Mouse (Mus musculus): ENCODE data around the gene Arl13b. TPM values are rescaled to one million over a fixed set of nuclear protein-coding genes. Genes with fewer than 3 reads are reported as not detected.
A peak's percentile ranks its signal among the peaks of the same experiment; 100 is the strongest.

Gene Arl13b
- polyA plus RNA-seq, 1 experiment, result 13.4 TPM

- H3K4me1 ChIP-seq (ENCODE audit: control insufficient read depth, insufficient read depth, low read length), result peaks cover 1% of the 10 kb centered on the region; the same call in 1 of the 2 replicates
- TF ChIP-seq CTCF (IDR thresholded peaks at IDR 0.05; ENCODE audit: extremely low read depth, insufficient read depth, low read length) (no peak), POLR2A (IDR thresholded peaks at IDR 0.05; ENCODE audit: extremely low read depth, insufficient read depth, low read length) (no peak)
- no peak overlapping the region for H3K4me3 ChIP-seq (ENCODE audit: insufficient read depth, low read length)
- no peak overlapping the region for H3K27ac ChIP-seq (ENCODE audit: insufficient read depth, low read length)
Observed at GRCm38 (mm10) chr16:62855385-62855784, 8.5 kb upstream of the Arl13b start.

GRCm38 (mm10) chr16:62854191-62855068, 7.6 kb upstream of the Arl13b start, which contains the start of gene Pros1:
Pros1 (plus strand) TSS chr16:62854307.
- TF ChIP-seq POLR2A (IDR thresholded peaks at IDR 0.05; ENCODE audit: extremely low read depth, insufficient read depth, low read length) (no peak), CTCF (IDR thresholded peaks at IDR 0.05; ENCODE audit: extremely low read depth, insufficient read depth, low read length) (no peak)
- H3K27ac ChIP-seq (ENCODE audit: insufficient read depth, low read length), result peak within 1 kb of the TSS; percentile 2; the same call in 1 of the 2 replicates
- H3K4me1 ChIP-seq (ENCODE audit: control insufficient read depth, insufficient read depth, low read length), result peaks cover 1% of the 10 kb centered on the region; the same call in 1 of the 2 replicates
- H3K4me3 ChIP-seq (ENCODE audit: insufficient read depth, low read length), result peak within 1 kb of the TSS; percentile 51

- Histone ChIP-seq H3K4me1 (ENCODE audit: control insufficient read depth, insufficient read depth, low read length) (peaks cover 1% of the 10 kb centered on the region; the same call in 1 of the 2 replicates), H3K27ac (ENCODE audit: insufficient read depth, low read length) (no peak overlapping the region), H3K4me3 (ENCODE audit: insufficient read depth, low read length) (peak overlapping the region; percentile 51; the same call in 1 of the 2 replicates)
- TF ChIP-seq POLR2A (IDR thresholded peaks at IDR 0.05; ENCODE audit: extremely low read depth, insufficient read depth, low read length), result no peak
- no peak for TF ChIP-seq CTCF (IDR thresholded peaks at IDR 0.05; ENCODE audit: extremely low read depth, insufficient read depth, low read length)
Observed at GRCm38 (mm10) chr16:62853611-62854126, 6.8 kb upstream of the Arl13b start.

- TF ChIP-seq CTCF (IDR thresholded peaks at IDR 0.05; ENCODE audit: extremely low read depth, insufficient read depth, low read length) (no peak), POLR2A (IDR thresholded peaks at IDR 0.05; ENCODE audit: extremely low read depth, insufficient read depth, low read length) (no peak)
- H3K4me3 ChIP-seq (ENCODE audit: insufficient read depth, low read length), result no peak overlapping the region; the same call in 1 of the 2 replicates
- H3K4me1 ChIP-seq (ENCODE audit: control insufficient read depth, insufficient read depth, low read length), result peaks cover 1% of the 10 kb centered on the region; the same call in 1 of the 2 replicates
- H3K27ac ChIP-seq (ENCODE audit: insufficient read depth, low read length), result no peak overlapping the region
Observed at GRCm38 (mm10) chr16:62852464-62853252, 5.8 kb upstream of the Arl13b start.

GRCm38 (mm10) chr16:62845341-62845740, 1.5 kb downstream of the Arl13b start:
- TF ChIP-seq CTCF (IDR thresholded peaks at IDR 0.05; ENCODE audit: extremely low read depth, insufficient read depth, low read length) (no peak), POLR2A (IDR thresholded peaks at IDR 0.05; ENCODE audit: extremely low read depth, insufficient read depth, low read length) (no peak)
- Histone ChIP-seq H3K27ac (ENCODE audit: insufficient read depth, low read length) (no peak overlapping the region), H3K4me1 (ENCODE audit: control insufficient read depth, insufficient read depth, low read length) (no peaks in the 10 kb centered on the region), H3K4me3 (ENCODE audit: insufficient read depth, low read length) (peak overlapping the region; percentile 96; the same call in 1 of the 2 replicates)

- Histone ChIP-seq H3K4me3 (ENCODE audit: insufficient read depth, low read length) (no peak overlapping the region), H3K4me1 (ENCODE audit: control insufficient read depth, insufficient read depth, low read length) (no peaks in the 10 kb centered on the region), H3K27ac (ENCODE audit: insufficient read depth, low read length) (no peak overlapping the region)
- no peak for TF ChIP-seq POLR2A (IDR thresholded peaks at IDR 0.05; ENCODE audit: extremely low read depth, insufficient read depth, low read length)
- TF ChIP-seq CTCF (IDR thresholded peaks at IDR 0.05; ENCODE audit: extremely low read depth, insufficient read depth, low read length), result no peak
Observed at GRCm38 (mm10) chr16:62834016-62834735, 12.7 kb downstream of the Arl13b start.

- Histone ChIP-seq H3K4me3 (ENCODE audit: insufficient read depth, low read length) (no peak overlapping the region), H3K27ac (ENCODE audit: insufficient read depth, low read length) (no peak overlapping the region), H3K4me1 (ENCODE audit: control insufficient read depth, insufficient read depth, low read length) (no peaks in the 10 kb centered on the region)
- peak; percentile 67 for TF ChIP-seq CTCF (IDR thresholded peaks at IDR 0.05; ENCODE audit: extremely low read depth, insufficient read depth, low read length)
- TF ChIP-seq POLR2A (IDR thresholded peaks at IDR 0.05; ENCODE audit: extremely low read depth, insufficient read depth, low read length), result no peak
Observed at GRCm38 (mm10) chr16:62832481-62832880, 14.4 kb downstream of the Arl13b start.

- TF ChIP-seq CTCF (IDR thresholded peaks at IDR 0.05; ENCODE audit: extremely low read depth, insufficient read depth, low read length), result no peak
- no peak for TF ChIP-seq POLR2A (IDR thresholded peaks at IDR 0.05; ENCODE audit: extremely low read depth, insufficient read depth, low read length)
- Histone ChIP-seq H3K4me3 (ENCODE audit: insufficient read depth, low read length) (no peak overlapping the region), H3K4me1 (ENCODE audit: control insufficient read depth, insufficient read depth, low read length) (no peaks in the 10 kb centered on the region), H3K27ac (ENCODE audit: insufficient read depth, low read length) (no peak overlapping the region)
Observed at GRCm38 (mm10) chr16:62832027-62832426, 14.8 kb downstream of the Arl13b start.

Data from cortical plate, adult 2 months (tissue).